Mouse (Mus musculus) T-cell, adult 66 days (primary cell): ENCODE data around the gene Bbs1. TPM values are rescaled to one million over a fixed set of nuclear protein-coding genes. Genes with fewer than 3 reads are reported as not detected.

Source experiments
- total RNA-seq, 2 experiments: library from RNA; stranded (reverse); gene quantifications; 3 replicates in 1 of 2; 4 replicates in 1 of 2; pipeline ENCODE4 v1.2.4; 2023

Gene Bbs1
- total RNA-seq: 1 to 10 TPM; 1.9 to 3.3 TPM

DNA sequence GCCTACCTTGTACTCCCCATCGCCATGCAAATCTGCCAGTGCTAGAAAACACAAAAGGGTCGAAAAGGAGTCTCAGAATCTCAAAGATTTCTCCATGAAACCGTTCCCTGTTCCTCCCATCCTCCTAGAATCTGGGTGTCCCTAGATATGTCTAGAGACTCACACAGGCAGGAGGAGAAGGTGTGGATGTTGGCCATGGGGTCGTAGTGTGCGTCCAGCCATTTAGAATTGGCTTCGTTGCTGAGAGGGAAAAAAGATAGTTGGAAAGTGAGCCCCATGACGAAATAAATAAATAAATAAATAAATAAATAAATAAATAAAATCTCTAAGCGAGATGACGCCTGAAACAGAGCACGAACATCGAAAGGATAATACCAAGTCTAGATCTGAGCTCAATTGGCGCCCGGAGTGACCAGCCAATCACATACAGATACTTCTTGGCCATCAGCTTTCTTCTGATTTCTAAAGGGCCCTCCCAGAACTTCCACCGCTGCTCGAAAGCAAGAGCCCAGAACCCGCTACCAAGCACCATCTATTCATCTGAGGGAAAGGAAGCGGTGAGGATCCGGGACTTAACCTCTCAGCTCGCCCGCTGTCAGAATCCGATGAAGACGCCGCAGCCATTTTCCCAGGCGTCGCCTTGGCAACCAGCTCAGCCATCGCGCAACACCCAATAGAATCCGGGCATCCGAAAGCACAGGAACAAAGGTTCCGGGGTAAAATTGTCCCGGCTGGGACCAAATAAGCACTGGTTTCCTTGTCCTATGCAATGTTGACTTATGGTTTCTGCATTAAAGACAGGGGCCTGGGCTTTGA, at the start of gene Bbs1:
Gene Bbs1 (minus strand): TSS at position 650 of the 816 bp plus-strand sequence.

DNA sequence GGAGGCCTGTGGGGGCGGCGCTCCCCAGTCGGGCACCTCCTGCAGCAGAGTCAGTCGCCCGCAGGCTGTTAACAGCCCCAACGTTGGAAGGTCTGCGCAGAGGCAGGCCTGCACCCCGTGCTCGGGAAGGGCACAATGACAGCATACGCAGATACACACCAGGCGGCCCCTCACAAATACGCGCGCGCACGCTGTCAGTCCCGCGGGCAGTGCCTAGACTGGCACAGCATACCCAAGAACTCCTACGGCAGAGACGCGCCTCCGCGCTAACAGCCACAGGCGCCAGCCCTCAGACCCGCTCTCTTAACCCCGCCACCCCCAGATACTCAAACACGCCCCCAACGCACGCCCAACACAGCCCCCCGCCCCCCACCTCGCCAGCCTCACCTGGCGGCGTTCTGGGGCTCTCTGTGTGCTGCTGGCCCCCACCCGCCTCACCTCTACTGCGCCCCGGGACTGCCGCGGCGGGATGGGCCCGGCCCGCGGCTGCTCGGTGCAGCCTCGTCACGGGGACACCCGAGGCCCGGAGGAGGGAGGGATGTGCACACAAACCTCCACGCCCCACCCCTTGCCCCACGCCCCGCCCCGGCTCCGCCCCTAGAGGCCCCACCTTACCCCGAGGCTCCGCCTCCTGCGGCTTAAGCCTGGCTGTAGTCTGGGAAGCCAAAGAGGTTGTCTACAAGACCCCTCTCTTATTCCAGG, 36.3 kb upstream of the Bbs1 start, which contains the start of gene Peli3:
Gene Peli3 (minus strand): TSS at position 577 of the 702 bp plus-strand sequence.

DNA sequence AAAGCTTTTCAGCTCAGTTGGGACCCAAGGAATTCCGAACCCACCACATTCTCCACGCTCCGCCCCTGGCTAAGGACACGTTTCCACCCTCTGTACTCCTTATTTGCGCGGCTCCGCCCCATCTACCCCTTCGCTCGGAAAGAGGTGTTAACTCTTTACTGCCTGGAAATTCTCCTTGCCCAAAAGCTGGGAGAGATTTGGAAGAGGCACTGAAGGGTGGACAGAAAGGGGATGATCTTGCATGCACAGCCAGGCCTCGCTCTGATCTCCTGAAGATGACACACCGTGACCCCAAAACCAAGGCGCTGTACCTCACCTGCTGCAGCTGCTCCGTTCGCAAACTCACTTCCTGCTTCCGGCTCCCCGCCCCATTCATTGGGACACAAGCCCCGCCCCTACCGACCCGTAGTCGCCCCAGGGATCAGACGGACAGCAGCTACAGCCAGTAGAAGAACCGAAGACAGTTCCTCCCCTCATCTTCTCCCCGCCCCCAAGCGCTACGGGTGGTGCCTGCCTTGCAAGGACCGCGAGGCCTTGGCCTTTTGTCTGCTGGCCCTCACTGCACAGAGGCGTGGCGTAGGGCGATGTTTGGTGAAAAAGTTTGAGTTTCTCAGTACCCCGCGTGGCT, 21.6 kb upstream of the Bbs1 start, which contains the start of gene Dpp3:
Gene Dpp3 (minus strand): TSS at position 384 of the 628 bp plus-strand sequence.

DNA sequence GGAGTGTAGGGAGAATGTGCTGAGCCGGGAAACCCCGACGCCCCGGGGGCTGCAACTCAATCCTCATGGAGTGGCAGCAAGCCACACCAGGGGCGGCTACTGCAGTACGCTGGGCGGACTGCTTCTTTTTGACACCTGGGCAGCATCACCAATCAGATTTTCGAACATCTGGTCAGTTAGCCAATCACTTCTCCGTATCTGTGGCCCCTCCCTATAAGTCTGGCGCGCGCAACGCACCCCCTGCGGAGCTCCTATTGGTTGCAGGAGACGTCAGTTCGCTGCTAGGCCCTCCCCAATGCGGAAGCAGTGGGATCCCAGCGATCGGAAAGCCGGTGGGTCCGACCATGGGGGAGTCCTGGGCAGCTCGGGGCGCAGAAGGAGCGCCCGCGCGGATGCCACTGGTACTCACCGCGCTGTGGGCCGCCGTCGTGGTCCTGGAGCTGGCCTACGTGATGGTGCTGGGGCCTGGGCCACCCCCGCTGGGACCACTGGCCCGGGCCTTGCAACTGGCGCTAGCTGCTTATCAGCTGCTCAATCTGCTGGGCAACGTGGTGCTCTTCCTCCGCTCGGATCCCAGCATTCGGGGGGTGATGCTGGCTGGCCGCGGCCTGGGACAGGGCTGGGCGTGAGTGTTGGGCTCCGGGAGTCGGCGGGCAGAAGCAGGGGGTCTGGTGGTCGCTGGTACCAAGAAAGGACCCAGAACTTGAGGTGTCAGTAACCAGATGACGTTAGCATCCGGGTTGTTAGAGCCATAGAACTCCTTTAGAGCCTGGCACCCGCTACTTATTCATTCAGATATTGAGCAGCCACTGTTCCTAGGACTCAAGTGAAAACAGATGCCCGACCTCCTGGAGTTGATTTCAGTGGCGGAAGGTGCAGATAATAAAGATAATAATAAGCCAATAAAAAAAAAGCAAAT, 27.8 kb downstream of the Bbs1 start, which contains the start of gene Zdhhc24:
Gene Zdhhc24 (plus strand): TSS at position 264 of the 919 bp plus-strand sequence.

DNA sequence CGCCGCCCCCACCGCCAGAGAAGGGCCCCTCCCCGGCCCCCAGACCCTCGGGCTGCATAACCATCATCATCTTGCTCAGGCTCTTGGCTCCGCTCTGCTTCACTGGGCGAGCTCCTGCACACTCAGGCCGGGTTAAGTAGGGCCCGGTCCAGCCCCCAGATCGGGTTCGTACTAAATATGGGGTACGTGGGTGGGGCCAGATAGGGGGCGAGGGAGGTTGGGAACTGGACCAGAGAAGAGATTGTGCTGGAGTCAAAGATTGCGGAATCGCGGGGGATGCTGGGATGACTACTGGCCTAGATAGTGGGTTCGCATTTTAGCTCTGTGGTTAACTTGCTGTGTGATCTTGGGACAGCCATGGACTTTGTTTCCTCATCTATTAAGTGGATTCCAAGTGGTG, 28.6 kb downstream of the Bbs1 start, which contains the start of gene Actn3:
Gene Actn3 (minus strand): TSS at position 125 of the 400 bp plus-strand sequence.

DNA sequence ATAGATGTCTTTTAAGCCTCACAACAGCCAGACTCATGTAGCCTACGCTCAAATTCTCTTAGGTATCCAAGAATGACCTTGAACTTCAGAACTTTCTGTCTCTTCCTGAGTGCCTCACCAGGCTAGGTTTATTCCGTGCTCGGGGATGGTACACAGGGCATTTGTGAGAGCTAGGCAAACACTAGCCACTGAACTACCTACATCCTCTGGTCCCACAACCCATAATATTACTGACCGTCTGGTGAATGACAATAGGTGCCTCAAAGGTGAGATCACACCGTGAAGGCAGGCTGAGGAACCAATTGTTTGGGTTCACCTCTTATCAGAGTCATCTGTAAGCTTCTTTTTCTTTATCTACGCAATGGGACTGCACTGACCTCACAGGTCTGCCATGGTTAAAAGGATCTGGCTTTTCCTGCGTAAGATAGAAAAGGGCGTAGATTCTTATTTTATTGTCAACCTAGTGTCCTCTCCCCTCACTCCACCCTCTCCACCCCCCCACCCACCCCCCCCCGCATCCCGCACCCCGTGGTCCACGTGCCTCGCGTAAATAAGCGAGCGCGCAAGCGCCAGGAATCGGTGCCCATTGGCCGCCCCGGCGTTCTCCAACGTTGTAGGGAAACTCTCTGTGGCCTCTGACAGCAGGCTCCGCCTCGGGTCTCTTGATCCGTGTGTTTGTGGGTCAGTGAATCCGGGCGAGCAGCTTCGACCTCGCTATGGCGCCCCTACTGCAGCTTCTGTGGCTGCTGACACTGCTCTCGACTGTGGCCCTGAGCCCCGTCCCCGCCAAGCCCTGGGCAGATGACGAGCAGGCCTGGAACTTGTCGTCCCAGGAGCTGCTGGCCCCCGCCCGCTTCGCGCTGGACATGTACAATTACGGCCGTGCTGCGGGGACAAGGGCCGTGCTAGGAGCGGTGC, 51.6 kb downstream of the Bbs1 start, which contains the start of gene Ctsf:
Gene Ctsf (plus strand): TSS at position 579 of the 918 bp plus-strand sequence.

DNA sequence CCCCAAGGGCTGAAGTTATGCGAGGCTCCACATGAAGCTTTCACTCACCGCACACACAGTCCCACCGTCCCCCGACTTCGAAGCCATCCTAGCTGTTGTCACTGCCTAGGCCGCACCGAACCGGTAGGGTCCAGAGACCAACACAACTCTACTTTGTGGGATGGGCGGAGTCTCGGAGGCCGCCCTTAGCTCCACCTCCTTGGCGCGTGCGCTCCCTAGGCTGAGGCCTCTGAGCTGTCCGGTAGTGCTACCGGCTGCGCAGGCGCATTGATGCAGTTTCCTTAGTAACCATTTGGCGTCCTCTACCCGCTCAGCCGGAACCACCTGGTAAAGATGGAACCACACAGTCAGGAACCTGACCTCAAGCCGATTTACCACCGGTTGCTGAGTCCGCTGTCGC, 67.3 kb downstream of the Bbs1 start, which contains the start of the genes Ccs and Ccdc87:
Gene Ccs (minus strand): TSS at position 184 of the 400 bp plus-strand sequence.
Gene Ccdc87 (plus strand): TSS at position 218 of the 400 bp plus-strand sequence.

Other genes with a start within 250 kb of the Bbs1 start
- gene Gm960, start 208.0 kb downstream of the Bbs1 start, total RNA-seq: not detected
- gene Sptbn2, start 195.5 kb downstream of the Bbs1 start, total RNA-seq: under 1 TPM in 1 of 2 experiments, not detected in 1; 0.09 TPM
- gene Rbm4b, start 150.1 kb downstream of the Bbs1 start, total RNA-seq: 10 to 100 TPM; 24.8 to 30.7 TPM
- gene Rbm4, start 112.7 kb downstream of the Bbs1 start, total RNA-seq: 100 to 1,000 TPM in 1 of 2 experiments, 10 to 100 TPM in 1; 98.1 to 112 TPM
- 10 to 100 TPM; 27.8 to 51.8 TPM for gene Gm21992, start 95.0 kb downstream of the Bbs1 start, total RNA-seq
- 10 to 100 TPM; 84.8 to 95.2 TPM for gene Rbm14, start 95.0 kb downstream of the Bbs1 start, total RNA-seq
- 10 to 100 TPM; 51.0 to 53.8 TPM for gene Ccs, start 67.3 kb downstream of the Bbs1 start, total RNA-seq
- not detected for gene Ccdc87, start 67.3 kb downstream of the Bbs1 start, total RNA-seq
- gene Ctsf, start 51.5 kb downstream of the Bbs1 start, total RNA-seq: 1 to 10 TPM; 3.8 to 4.1 TPM
- gene Actn3, start 28.7 kb downstream of the Bbs1 start, total RNA-seq: under 1 TPM in 1 of 2 experiments, not detected in 1; 0.27 TPM
- 1 to 10 TPM; 5.0 to 6.1 TPM for gene Zdhhc24, start 28.0 kb downstream of the Bbs1 start, total RNA-seq
- gene Dpp3, start 21.7 kb upstream of the Bbs1 start, total RNA-seq: 10 to 100 TPM; 89.3 to 95.6 TPM
- gene Peli3, start 36.5 kb upstream of the Bbs1 start, total RNA-seq: 1 to 10 TPM; 2.3 to 2.9 TPM
- 10 to 100 TPM; 32.4 to 35.4 TPM for gene Mrpl11, start 55.5 kb upstream of the Bbs1 start, total RNA-seq
- 1 to 10 TPM in 1 of 2 experiments, under 1 TPM in 1; 0.90 to 1.7 TPM for gene Npas4, start 83.7 kb upstream of the Bbs1 start, total RNA-seq
- gene Slc29a2, start 117.2 kb upstream of the Bbs1 start, total RNA-seq: 1 to 10 TPM; 2.6 to 4.2 TPM
- gene B4gat1, start 132.2 kb upstream of the Bbs1 start, total RNA-seq: 1 to 10 TPM; 4.5 to 5.3 TPM
- gene AC124502.3, start 132.3 kb upstream of the Bbs1 start, total RNA-seq: 1 to 10 TPM; 1.7 to 2.2 TPM
- 10 to 100 TPM; 60.1 to 63.1 TPM for gene Brms1, start 134.7 kb upstream of the Bbs1 start, total RNA-seq
- gene Rin1, start 143.9 kb upstream of the Bbs1 start, total RNA-seq: 10 to 100 TPM in 1 of 2 experiments, 1 to 10 TPM in 1; 7.5 to 11.2 TPM
- gene Cd248, start 161.4 kb upstream of the Bbs1 start, total RNA-seq: not detected
- gene Tmem151a, start 178.9 kb upstream of the Bbs1 start, total RNA-seq: 1 to 10 TPM in 1 of 2 experiments, not detected in 1; 1.0 TPM
- 10 to 100 TPM; 25.6 to 32.2 TPM for gene Yif1a, start 181.9 kb upstream of the Bbs1 start, total RNA-seq
- 1 to 10 TPM; 3.4 to 3.6 TPM for gene Cnih2, start 191.9 kb upstream of the Bbs1 start, total RNA-seq
- 100 to 1,000 TPM; 103 to 108 TPM for gene Rab1b, start 200.4 kb upstream of the Bbs1 start, total RNA-seq
- 10 to 100 TPM; 26.7 to 27.9 TPM for gene Klc2, start 211.9 kb upstream of the Bbs1 start, total RNA-seq